Mouse (Mus musculus): Measurements from ENCODE around the gene Otx1. TPM values are rescaled to one million over a fixed set of nuclear protein-coding genes. Genes with fewer than 3 reads are reported as not detected.

The Otx1 gene
- total and polyA plus RNA-seq, 3 experiments: not detected

- Histone ChIP-seq H3K4me2 (ENCODE audit: insufficient read depth, low read depth, poor library complexity, severe bottlenecking) (no peak overlapping the region), H3K9me3 (replicated peaks; ENCODE audit: low read length) (peaks cover 46% of the 10 kb centered on the region), H3K4me1 (ENCODE audit: control insufficient read depth in 1 of 2, insufficient read depth in 2 of 2) (no peaks in the 10 kb centered on the region), H3K79me2 (replicated peaks; ENCODE audit: control insufficient read depth, extremely low read depth, insufficient read depth, poor library complexity, severe bottlenecking) (no peaks in the 10 kb centered on the region), H3K4me3 (replicated peaks in 1 of 3; ENCODE audit: low read depth in 2 of 3, low read length in 2 of 3, poor library complexity in 1 of 3) (no peak overlapping the region), H3K36me3 (replicated peaks in 1 of 2; ENCODE audit: control insufficient read depth in 1 of 2, insufficient read depth in 1 of 2, low read length in 1 of 2) (no peaks in the 10 kb centered on the region), H3K27me3 (replicated peaks) (no peaks in the 10 kb centered on the region), H3K27ac (ENCODE audit: insufficient read depth, low read depth) (no peak overlapping the region), H3K9ac (ENCODE audit: insufficient read depth, low read depth) (no peak overlapping the region)
- in situ Hi-C loops (cut with MboI; ENCODE audit: low pct_ligation_motif_present, low pct_unique_long_range_greater_than_20kb, low sequenced_read_pairs): no loop called here
- no peak for TF ChIP-seq MAX (IDR thresholded peaks at IDR 0.05; ENCODE audit: low read length)
- TF ChIP-seq ZMIZ1 (IDR thresholded peaks at IDR 0.05; ENCODE audit: low read depth, low read length): no peak
- TF ChIP-seq ZC3H11A (IDR thresholded peaks at IDR 0.05; ENCODE audit: low read depth, low read length): no peak
- no peak for TF ChIP-seq MEF2A (IDR thresholded peaks at IDR 0.05; ENCODE audit: borderline replicate concordance, low read depth, low read length)
- TF ChIP-seq TCF12 (IDR thresholded peaks at IDR 0.05; ENCODE audit: low read depth, low read length): no peak
- no peak for TF ChIP-seq PAX5 (IDR thresholded peaks at IDR 0.05; ENCODE audit: low read length)
- TF ChIP-seq CHD1 (IDR thresholded peaks at IDR 0.05; ENCODE audit: low read depth, low read length): no peak
- TF ChIP-seq CHD2 (IDR thresholded peaks at IDR 0.05; ENCODE audit: low read length): no peak
- dilution Hi-C loops (cut with MboI; ENCODE audit: extremely low pct_ligation_motif_present, extremely low pct_unique_long_range_greater_than_20kb, low sequenced_read_pairs): no loop called here
- DNase-seq (ENCODE audit: extremely low read depth): no peak
Measured at GRCm38 (mm10) chr11:21994377-21995370, 8.0 kb downstream of the Otx1 start.

- Histone ChIP-seq H3K27me3 (replicated peaks) (no peaks in the 10 kb centered on the region), H3K4me1 (ENCODE audit: control insufficient read depth in 1 of 2, insufficient read depth in 2 of 2) (no peaks in the 10 kb centered on the region), H3K4me2 (ENCODE audit: insufficient read depth, low read depth, poor library complexity, severe bottlenecking) (no peak overlapping the region), H3K4me3 (replicated peaks in 1 of 3; ENCODE audit: low read depth in 2 of 3, low read length in 2 of 3, poor library complexity in 1 of 3) (no peak overlapping the region), H3K9ac (ENCODE audit: insufficient read depth, low read depth) (no peak overlapping the region), H3K79me2 (replicated peaks; ENCODE audit: control insufficient read depth, extremely low read depth, insufficient read depth, poor library complexity, severe bottlenecking) (no peaks in the 10 kb centered on the region), H3K36me3 (replicated peaks in 1 of 2; ENCODE audit: control insufficient read depth in 1 of 2, insufficient read depth in 1 of 2, low read length in 1 of 2) (no peaks in the 10 kb centered on the region), H3K9me3 (replicated peaks; ENCODE audit: low read length) (peaks cover 44% of the 10 kb centered on the region), H3K27ac (ENCODE audit: insufficient read depth, low read depth) (no peak overlapping the region)
- in situ Hi-C loops (cut with MboI; ENCODE audit: low pct_ligation_motif_present, low pct_unique_long_range_greater_than_20kb, low sequenced_read_pairs): no loop called here
- DNase-seq (ENCODE audit: extremely low read depth): no peak
- TF ChIP-seq IRF4 (IDR thresholded peaks at IDR 0.05; ENCODE audit: low read depth, low read length): no peak
- no peak for TF ChIP-seq MAZ (IDR thresholded peaks at IDR 0.05; ENCODE audit: low read depth, low read length)
- TF ChIP-seq UBTF (IDR thresholded peaks at IDR 0.05; ENCODE audit: low read depth, low read length): no peak
- TF ChIP-seq SMC3 (IDR thresholded peaks at IDR 0.05; ENCODE audit: low read depth, low read length): no peak
- TF ChIP-seq NRF1 (IDR thresholded peaks at IDR 0.05; ENCODE audit: low read depth, low read length): no peak
- no peak for TF ChIP-seq HCFC1 (IDR thresholded peaks at IDR 0.05; ENCODE audit: low read depth, low read length)
- TF ChIP-seq KAT2A (IDR thresholded peaks at IDR 0.05; ENCODE audit: insufficient replicate concordance, low read length): no peak
- TF ChIP-seq PAX5 (IDR thresholded peaks at IDR 0.05; ENCODE audit: low read length): no peak
- TF ChIP-seq MEF2A (IDR thresholded peaks at IDR 0.05; ENCODE audit: borderline replicate concordance, low read depth, low read length): no peak
- dilution Hi-C loops (cut with MboI; ENCODE audit: extremely low pct_ligation_motif_present, extremely low pct_unique_long_range_greater_than_20kb, low sequenced_read_pairs): no loop called here
Measured at GRCm38 (mm10) chr11:21993597-21994376, 8.9 kb downstream of the Otx1 start.
